Mouse (Mus musculus): ENCODE results near the gene Scamp1. TPM values are rescaled to one million over a fixed set of nuclear protein-coding genes. Genes with fewer than 3 reads are reported as not detected.
A peak's percentile ranks its signal among the peaks of the same experiment; 100 is the strongest.

Gene Scamp1
- polyA plus RNA-seq, 1 experiment from 2014 or later, result 21.5 TPM

- Histone ChIP-seq H3K9me3 (ENCODE audit: control insufficient read depth, low read length) (peaks cover 4% of the 10 kb centered on the region), H3K36me3 (ENCODE audit: control insufficient read depth, insufficient read depth, low read length) (peaks cover 21% of the 10 kb centered on the region), H3K27me3 (ENCODE audit: control insufficient read depth, insufficient read depth, low read length) (no peaks in the 10 kb centered on the region), H3K9ac (ENCODE audit: low read length) (no peak overlapping the region), H3K4me3 (ENCODE audit: control insufficient read depth in 1 of 2, insufficient read depth in 1 of 2, low read depth in 1 of 2, low read length in 2 of 2) (no peak overlapping the region), H3K4me2 (ENCODE audit: low read length) (no peak overlapping the region), H3K27ac (replicated peaks in 1 of 2; ENCODE audit: control insufficient read depth in 1 of 2, insufficient read depth in 1 of 2, low read depth in 2 of 2, low read length in 2 of 2) (no peak overlapping the region), H3K4me1 (ENCODE audit: control insufficient read depth in 2 of 2, insufficient read depth in 2 of 2, low read length in 2 of 2) (no peaks in the 10 kb centered on the region)
- no peak for ATAC-seq (ENCODE audit: insufficient number of reproducible peaks, insufficient read depth, low FRiP score, low read depth)
- WGBS, result 5% methylated on average over 6 of the region's 6 CpGs
These were observed 80.4 kb downstream of the Scamp1 start for GRCm38 (mm10) chr13:94205234-94205633.

- 61% methylated on average over 8 of the region's 8 CpGs for WGBS
- H3K36me3 ChIP-seq (ENCODE audit: control insufficient read depth, insufficient read depth, low read length), result peaks cover 15% of the 10 kb centered on the region; the same call in 1 of the 2 replicates
- no peak overlapping the region for H3K27ac ChIP-seq (replicated peaks in 1 of 2; ENCODE audit: control insufficient read depth in 1 of 2, insufficient read depth in 1 of 2, low read depth in 2 of 2, low read length in 2 of 2)
- ATAC-seq (ENCODE audit: insufficient number of reproducible peaks, insufficient read depth, low FRiP score, low read depth), result no peak
- H3K27me3 ChIP-seq (ENCODE audit: control insufficient read depth, insufficient read depth, low read length), result no peaks in the 10 kb centered on the region
- no peak overlapping the region for H3K9ac ChIP-seq (ENCODE audit: low read length)
- no peaks in the 10 kb centered on the region for H3K4me1 ChIP-seq (ENCODE audit: control insufficient read depth in 2 of 2, insufficient read depth in 2 of 2, low read length in 2 of 2)
- no peak overlapping the region for H3K4me3 ChIP-seq (ENCODE audit: control insufficient read depth in 1 of 2, insufficient read depth in 1 of 2, low read depth in 1 of 2, low read length in 2 of 2)
- H3K9me3 ChIP-seq (ENCODE audit: control insufficient read depth, low read length), result no peaks in the 10 kb centered on the region
- no peak overlapping the region for H3K4me2 ChIP-seq (ENCODE audit: low read length)
These were observed 85.8 kb downstream of the Scamp1 start for GRCm38 (mm10) chr13:94199829-94200228.

GRCm38 (mm10) chr13:94198616-94199015 lies 87.0 kb downstream of the Scamp1 start:
- no peaks in the 10 kb centered on the region for H3K4me1 ChIP-seq (ENCODE audit: control insufficient read depth in 2 of 2, insufficient read depth in 2 of 2, low read length in 2 of 2)
- H3K36me3 ChIP-seq (ENCODE audit: control insufficient read depth, insufficient read depth, low read length), result peaks cover 17% of the 10 kb centered on the region
- no peak overlapping the region for H3K4me3 ChIP-seq (ENCODE audit: control insufficient read depth in 1 of 2, insufficient read depth in 1 of 2, low read depth in 1 of 2, low read length in 2 of 2)
- no peaks in the 10 kb centered on the region for H3K27me3 ChIP-seq (ENCODE audit: control insufficient read depth, insufficient read depth, low read length)
- no peak overlapping the region for H3K27ac ChIP-seq (replicated peaks in 1 of 2; ENCODE audit: control insufficient read depth in 1 of 2, insufficient read depth in 1 of 2, low read depth in 2 of 2, low read length in 2 of 2)
- no peak overlapping the region for H3K9ac ChIP-seq (ENCODE audit: low read length)
- no peaks in the 10 kb centered on the region for H3K9me3 ChIP-seq (ENCODE audit: control insufficient read depth, low read length)
- WGBS, result 83% methylated on average over 6 of the region's 6 CpGs
- no peak overlapping the region for H3K4me2 ChIP-seq (ENCODE audit: low read length)
- ATAC-seq (ENCODE audit: insufficient number of reproducible peaks, insufficient read depth, low FRiP score, low read depth), result no peak

GRCm38 (mm10) chr13:94193227-94193626 lies 92.4 kb downstream of the Scamp1 start:
- Histone ChIP-seq H3K27ac (replicated peaks in 1 of 2; ENCODE audit: control insufficient read depth in 1 of 2, insufficient read depth in 1 of 2, low read depth in 2 of 2, low read length in 2 of 2) (no peak overlapping the region), H3K9ac (ENCODE audit: low read length) (no peak overlapping the region), H3K36me3 (ENCODE audit: control insufficient read depth, insufficient read depth, low read length) (peaks cover 22% of the 10 kb centered on the region), H3K27me3 (ENCODE audit: control insufficient read depth, insufficient read depth, low read length) (no peaks in the 10 kb centered on the region), H3K9me3 (ENCODE audit: control insufficient read depth, low read length) (no peaks in the 10 kb centered on the region), H3K4me2 (ENCODE audit: low read length) (no peak overlapping the region), H3K4me1 (ENCODE audit: control insufficient read depth in 2 of 2, insufficient read depth in 2 of 2, low read length in 2 of 2) (peaks cover 0 to 5% of the 10 kb centered on the region in 2 experiments), H3K4me3 (ENCODE audit: control insufficient read depth in 1 of 2, insufficient read depth in 1 of 2, low read depth in 1 of 2, low read length in 2 of 2) (no peak overlapping the region)
- WGBS, result 83% methylated on average over 4 of the region's 4 CpGs
- ATAC-seq (ENCODE audit: insufficient number of reproducible peaks, insufficient read depth, low FRiP score, low read depth), result no peak

- Histone ChIP-seq H3K27ac (replicated peaks in 1 of 2; ENCODE audit: control insufficient read depth in 1 of 2, insufficient read depth in 1 of 2, low read depth in 2 of 2, low read length in 2 of 2) (no peak overlapping the region), H3K9me3 (ENCODE audit: control insufficient read depth, low read length) (no peaks in the 10 kb centered on the region), H3K9ac (ENCODE audit: low read length) (no peak overlapping the region), H3K27me3 (ENCODE audit: control insufficient read depth, insufficient read depth, low read length) (no peaks in the 10 kb centered on the region), H3K4me2 (ENCODE audit: low read length) (no peak overlapping the region), H3K36me3 (ENCODE audit: control insufficient read depth, insufficient read depth, low read length) (peaks cover 16% of the 10 kb centered on the region), H3K4me1 (ENCODE audit: control insufficient read depth in 2 of 2, insufficient read depth in 2 of 2, low read length in 2 of 2) (peaks cover 2 to 12% of the 10 kb centered on the region in 2 experiments), H3K4me3 (ENCODE audit: control insufficient read depth in 1 of 2, insufficient read depth in 1 of 2, low read depth in 1 of 2, low read length in 2 of 2) (no peak overlapping the region)
- ATAC-seq (ENCODE audit: insufficient number of reproducible peaks, insufficient read depth, low FRiP score, low read depth), result no peak
- 89% methylated on average over 1 of the region's 1 CpGs for WGBS
These were observed 95.3 kb downstream of the Scamp1 start for GRCm38 (mm10) chr13:94190386-94190785.

GRCm38 (mm10) chr13:94188200-94189086 lies 97.2 kb downstream of the Scamp1 start:
- Histone ChIP-seq H3K27me3 (ENCODE audit: control insufficient read depth, insufficient read depth, low read length) (no peaks in the 10 kb centered on the region), H3K4me2 (ENCODE audit: low read length) (no peak overlapping the region), H3K4me3 (ENCODE audit: control insufficient read depth in 1 of 2, insufficient read depth in 1 of 2, low read depth in 1 of 2, low read length in 2 of 2) (no peak overlapping the region), H3K9ac (ENCODE audit: low read length) (no peak overlapping the region), H3K4me1 (ENCODE audit: control insufficient read depth in 2 of 2, insufficient read depth in 2 of 2, low read length in 2 of 2) (peaks cover 8 to 23% of the 10 kb centered on the region in 2 experiments), H3K27ac (replicated peaks in 1 of 2; ENCODE audit: control insufficient read depth in 1 of 2, insufficient read depth in 1 of 2, low read depth in 2 of 2, low read length in 2 of 2) (peak overlapping the region in 1 of 2 experiments; percentile 30; a peak in 3 of 4 replicates), H3K36me3 (ENCODE audit: control insufficient read depth, insufficient read depth, low read length) (peaks cover 7% of the 10 kb centered on the region; the same call in 1 of the 2 replicates), H3K9me3 (ENCODE audit: control insufficient read depth, low read length) (no peaks in the 10 kb centered on the region)
- 60% methylated on average over 10 of the region's 10 CpGs for WGBS
- no peak for ATAC-seq (ENCODE audit: insufficient number of reproducible peaks, insufficient read depth, low FRiP score, low read depth)

- H3K9ac ChIP-seq (ENCODE audit: low read length), result no peak overlapping the region
- H3K4me2 ChIP-seq (ENCODE audit: low read length), result no peak overlapping the region
- H3K27me3 ChIP-seq (ENCODE audit: control insufficient read depth, insufficient read depth, low read length), result no peaks in the 10 kb centered on the region
- no peaks in the 10 kb centered on the region for H3K36me3 ChIP-seq (ENCODE audit: control insufficient read depth, insufficient read depth, low read length)
- H3K4me1 ChIP-seq (ENCODE audit: control insufficient read depth in 2 of 2, insufficient read depth in 2 of 2, low read length in 2 of 2), result peaks cover 8 to 18% of the 10 kb centered on the region in 2 experiments
- no peak overlapping the region for H3K4me3 ChIP-seq (ENCODE audit: control insufficient read depth in 1 of 2, insufficient read depth in 1 of 2, low read depth in 1 of 2, low read length in 2 of 2)
- H3K27ac ChIP-seq (replicated peaks in 1 of 2; ENCODE audit: control insufficient read depth in 1 of 2, insufficient read depth in 1 of 2, low read depth in 2 of 2, low read length in 2 of 2), result no peak overlapping the region
- WGBS, result 78% methylated on average over 5 of the region's 6 CpGs
- ATAC-seq (ENCODE audit: insufficient number of reproducible peaks, insufficient read depth, low FRiP score, low read depth), result no peak
- no peaks in the 10 kb centered on the region for H3K9me3 ChIP-seq (ENCODE audit: control insufficient read depth, low read length)
These were observed 100.0 kb downstream of the Scamp1 start for GRCm38 (mm10) chr13:94185631-94186030.

Measured in heart, embryonic 14.5 days (tissue).